Mouse (Mus musculus) midbrain, embryonic 16.5 days (tissue): Measurements from ENCODE around the gene Olfr155. TPM values are rescaled to one million over a fixed set of nuclear protein-coding genes. Genes with fewer than 3 reads are reported as not detected.

ENCODE experiments used
- polyA plus RNA-seq: library from polyadenylated mRNA; unstranded; fragments of >200 nt; fragmentation: Nextera tagmentation; extraction: Ambion mirVana; gene quantifications from 2 replicates; pipeline ENCODE4 v1.2.1, GENCODE M21; 2015

Gene Olfr155
- polyA plus RNA-seq, 1 experiment from 2014 or later = not detected

Other genes with a start within 250 kb of the Olfr155 start
- gene Npr2, start 219.6 kb upstream of the Olfr155 start, polyA plus RNA-seq = 13.5 and 14.7 TPM in 2 replicates
- 8.3 and 11.8 TPM in 2 replicates for gene Spag8, start 198.0 kb upstream of the Olfr155 start, polyA plus RNA-seq
- 57.9 and 61.0 TPM in 2 replicates for gene Hint2, start 195.1 kb upstream of the Olfr155 start, polyA plus RNA-seq
- 14.9 and 15.8 TPM in 2 replicates for gene Tmem8b, start 182.6 kb upstream of the Olfr155 start, polyA plus RNA-seq
- gene Fam221b, start 182.4 kb upstream of the Olfr155 start, polyA plus RNA-seq = 0.97 and 1.1 TPM in 2 replicates
- gene Olfr70, start 150.8 kb upstream of the Olfr155 start, polyA plus RNA-seq = not detected in 2 replicates
- 0.06 TPM in 1 of 2 replicates, not detected in the other for gene Olfr71, start 141.3 kb upstream of the Olfr155 start, polyA plus RNA-seq
- 0.29 and 0.34 TPM in 2 replicates for gene Hrct1, start 124.4 kb upstream of the Olfr155 start, polyA plus RNA-seq
- gene Spaar, start 121.5 kb upstream of the Olfr155 start, polyA plus RNA-seq = 0.15 TPM in 1 of 2 replicates, not detected in the other
- not detected in 2 replicates for gene Olfr159, start 80.6 kb upstream of the Olfr155 start, polyA plus RNA-seq
- not detected in 2 replicates for gene Olfr156, start 27.7 kb upstream of the Olfr155 start, polyA plus RNA-seq
- not detected in 2 replicates for gene Olfr157, start 11.4 kb upstream of the Olfr155 start, polyA plus RNA-seq
- 4.4 and 6.1 TPM in 2 replicates for gene Reck, start 24.0 kb downstream of the Olfr155 start, polyA plus RNA-seq
- 26.6 and 32.1 TPM in 2 replicates for gene Glipr2, start 105.8 kb downstream of the Olfr155 start, polyA plus RNA-seq
- gene Ccin, start 131.9 kb downstream of the Olfr155 start, polyA plus RNA-seq = not detected in 2 replicates
- gene Clta, start 152.9 kb downstream of the Olfr155 start, polyA plus RNA-seq = 340 and 348 TPM in 2 replicates
- 29.9 TPM in 2 replicates for gene Gne, start 232.6 kb downstream of the Olfr155 start, polyA plus RNA-seq